Mouse (Mus musculus) ES-Bruce4 (cell line): ENCODE results near the gene Gm1123. TPM values are rescaled to one million over a fixed set of nuclear protein-coding genes. Genes with fewer than 3 reads are reported as not detected.

Experiments used
- H3K27ac ChIP-seq: 2 replicates; pipeline ENCODE4 v1.5.1; 2012; ENCODE audit warnings: low read length, inconsistent platforms; ENCODE audit not compliant: insufficient read depth
- H3K27me3 ChIP-seq: 2 replicates; pipeline ENCODE4 v1.6.1; 2012; ENCODE audit warnings: mild to moderate bottlenecking, low read length, inconsistent platforms; ENCODE audit not compliant: control insufficient read depth, poor library complexity, insufficient read depth, severe bottlenecking
- H3K36me3 ChIP-seq: 2 replicates; pipeline ENCODE4 v1.6.1; 2012; ENCODE audit warnings: inconsistent platforms, mild to moderate bottlenecking, low read length, moderate library complexity; ENCODE audit not compliant: control insufficient read depth, poor library complexity, insufficient read depth, severe bottlenecking
- H3K4me1 ChIP-seq: one replicate; pipeline ENCODE4 v1.8.1; 2011; ENCODE audit warnings: low read length; ENCODE audit not compliant: control insufficient read depth, insufficient read depth
- H3K4me3 ChIP-seq: 2 replicates; pipeline ENCODE4 v1.5.1; 2011; ENCODE audit warnings: low read depth, mild to moderate bottlenecking, low read length
- H3K9ac ChIP-seq: 2 replicates; pipeline ENCODE4 v1.6.1; 2012; ENCODE audit warnings: low read depth, mild to moderate bottlenecking, inconsistent platforms; ENCODE audit not compliant: poor library complexity, severe bottlenecking
- H3K9me3 ChIP-seq: replicated peaks from 2 replicates; pipeline ENCODE4 v1.6.1; 2012; ENCODE audit warnings: mild to moderate bottlenecking, low read length, inconsistent platforms; ENCODE audit not compliant: control insufficient read depth, poor library complexity, insufficient read depth, severe bottlenecking
- CTCF ChIP-seq: IDR thresholded peaks from one replicate; pipeline ENCODE4 v1.8.1; 2011; ENCODE audit warnings: low read depth, low read length
- EP300 ChIP-seq: IDR thresholded peaks from 2 replicates; pipeline ENCODE4 v1.6.1; 2011; ENCODE audit warnings: low read depth, low read length; ENCODE audit not compliant: insufficient read depth
- POLR2A ChIP-seq: IDR thresholded peaks from one replicate; pipeline ENCODE4 v1.8.1; 2011; ENCODE audit warnings: low read length; ENCODE audit not compliant: insufficient read depth
- polyA plus RNA-seq: library from polyadenylated mRNA; stranded (reverse); fragments of >200 nt; gene quantifications from 2 replicates; pipeline ENCODE4 v1.2.4, GENCODE M21; 2011; ENCODE audit warnings: low read depth; ENCODE audit not compliant: missing spikeins, insufficient read depth, insufficient read length

Gene Gm1123
- polyA plus RNA-seq, 1 experiment: not detected

- Histone ChIP-seq H3K9ac (no peak overlapping the region), H3K27me3 (no peaks in the 10 kb centered on the region)
- no peak for TF ChIP-seq EP300
- no peak for TF ChIP-seq POLR2A
- TF ChIP-seq CTCF: no peak
These were observed 9.2 kb upstream of the Gm1123 start for GRCm38 (mm10) chr9:99044761-99045160.

GRCm38 (mm10) chr9:99042641-99043040 is 7.1 kb upstream of the Gm1123 start:
- Histone ChIP-seq H3K27me3 (no peaks in the 10 kb centered on the region), H3K27ac (no peak overlapping the region), H3K36me3 (peaks cover 26% of the 10 kb centered on the region), H3K4me1 (no peaks in the 10 kb centered on the region), H3K9ac (no peak overlapping the region), H3K4me3 (no peak overlapping the region), H3K9me3 (no peaks in the 10 kb centered on the region)
- no peak for TF ChIP-seq EP300
- no peak for TF ChIP-seq CTCF
- no peak for TF ChIP-seq POLR2A

More at GRCm38 (mm10) chr9:99044761-99045160, 9.2 kb upstream of the Gm1123 start:
- Histone ChIP-seq H3K9me3 (no peaks in the 10 kb centered on the region), H3K4me3 (no peak overlapping the region), H3K4me1 (no peaks in the 10 kb centered on the region), H3K36me3 (peaks cover 14% of the 10 kb centered on the region), H3K27ac (no peak overlapping the region)

- Histone ChIP-seq H3K9me3 (no peaks in the 10 kb centered on the region), H3K4me1 (no peaks in the 10 kb centered on the region), H3K4me3 (no peak overlapping the region), H3K27me3 (no peaks in the 10 kb centered on the region), H3K36me3 (peaks cover 26% of the 10 kb centered on the region), H3K27ac (no peak overlapping the region), H3K9ac (no peak overlapping the region)
- no peak for TF ChIP-seq CTCF
- no peak for TF ChIP-seq POLR2A
- no peak for TF ChIP-seq EP300
These were observed 6.5 kb upstream of the Gm1123 start for GRCm38 (mm10) chr9:99041994-99042393.

GRCm38 (mm10) chr9:99034111-99034510 is 1.4 kb downstream of the Gm1123 start:
- TF ChIP-seq POLR2A (no peak), CTCF (no peak), EP300 (no peak)
- H3K4me1 ChIP-seq: no peaks in the 10 kb centered on the region
- peaks cover 5% of the 10 kb centered on the region for H3K36me3 ChIP-seq
- no peak overlapping the region for H3K9ac ChIP-seq
- H3K27ac ChIP-seq: no peak overlapping the region
- no peaks in the 10 kb centered on the region for H3K27me3 ChIP-seq
- H3K9me3 ChIP-seq: no peaks in the 10 kb centered on the region
- no peak overlapping the region for H3K4me3 ChIP-seq

- Histone ChIP-seq H3K9me3 (no peaks in the 10 kb centered on the region), H3K27me3 (no peaks in the 10 kb centered on the region), H3K9ac (no peak overlapping the region), H3K27ac (no peak overlapping the region), H3K36me3 (no peaks in the 10 kb centered on the region), H3K4me1 (no peaks in the 10 kb centered on the region), H3K4me3 (no peak overlapping the region)
- TF ChIP-seq CTCF (no peak), EP300 (no peak), POLR2A (no peak)
These were observed 3.5 kb downstream of the Gm1123 start for GRCm38 (mm10) chr9:99032031-99032430.

GRCm38 (mm10) chr9:99021751-99022150 is 13.8 kb downstream of the Gm1123 start:
- Histone ChIP-seq H3K4me1 (no peaks in the 10 kb centered on the region), H3K27ac (no peak overlapping the region), H3K36me3 (no peaks in the 10 kb centered on the region), H3K27me3 (no peaks in the 10 kb centered on the region), H3K9me3 (no peaks in the 10 kb centered on the region), H3K9ac (no peak overlapping the region), H3K4me3 (no peak overlapping the region)
- TF ChIP-seq POLR2A: no peak
- no peak for TF ChIP-seq EP300
- no peak for TF ChIP-seq CTCF
